Mouse (Mus musculus) CH12F3 (cell line): ENCODE data around the gene Mta2.

Experiments
- in situ Hi-C: fragments of 300-500 bp; cut with MboI; formaldehyde crosslinking; loops from 2 replicates; pipeline ENCODE4 v1.14.3; 2020; ENCODE audit warnings: low sequenced_read_pairs

Gene Mta2

GRCm38 (mm10) chr19:8991245-8991870, 49.7 kb downstream of the Mta2 start:
- in situ Hi-C loops = loop anchor here (10.0 kb wide), 1 partner anchor 83 kb away; no protein-coding TSS in a partner anchor

DNA sequence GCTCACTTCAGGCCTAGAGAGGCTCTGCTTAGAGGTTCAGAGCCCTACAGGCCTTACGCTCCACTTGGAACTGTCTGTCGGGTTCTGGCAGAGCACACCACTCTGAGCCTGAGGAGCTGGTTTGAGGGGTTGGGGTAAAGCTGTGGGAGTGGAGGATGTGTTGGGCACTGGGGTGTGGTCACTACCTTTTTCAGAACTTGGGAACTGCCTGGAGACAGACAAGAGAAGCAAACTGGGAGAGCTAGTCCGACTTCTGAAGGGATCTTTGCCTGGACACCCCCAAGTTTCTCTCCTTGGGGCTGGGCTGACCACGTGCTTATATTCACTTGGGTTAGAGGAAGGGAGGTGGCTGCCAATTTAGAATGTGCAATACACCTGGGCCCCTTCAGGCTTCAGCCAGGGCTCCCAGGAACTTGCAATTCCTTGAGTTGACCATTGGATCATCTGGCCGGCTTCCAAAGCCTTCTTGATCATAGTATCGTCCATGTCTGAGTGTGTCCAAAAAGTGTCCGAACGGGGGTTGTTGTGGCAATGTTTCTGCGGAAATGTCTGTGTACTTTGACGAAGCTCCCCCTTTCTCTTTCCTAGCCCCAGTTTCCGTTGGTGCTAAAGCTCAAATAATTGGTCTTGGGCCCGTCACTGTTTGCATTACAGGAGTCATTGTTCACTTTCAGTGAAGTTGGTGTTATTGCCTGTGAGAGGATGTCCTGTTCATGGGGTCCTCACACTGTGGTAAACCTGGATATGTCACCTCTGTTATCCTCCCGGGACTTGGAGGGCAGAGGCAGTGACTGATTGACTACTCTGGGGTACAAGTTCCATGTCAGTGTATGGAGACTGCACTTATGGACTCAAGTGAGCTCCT, 50.4 kb downstream of the Mta2 start:
- in situ Hi-C loops = loop anchor here (10.0 kb wide), 1 partner anchor 83 kb away; no protein-coding TSS in a partner anchor

- in situ Hi-C loops = loop anchor here (10.0 kb wide), 1 partner anchor 82 kb away; no protein-coding TSS in a partner anchor
Observed at GRCm38 (mm10) chr19:8992769-8993624, 51.3 kb downstream of the Mta2 start.

DNA sequence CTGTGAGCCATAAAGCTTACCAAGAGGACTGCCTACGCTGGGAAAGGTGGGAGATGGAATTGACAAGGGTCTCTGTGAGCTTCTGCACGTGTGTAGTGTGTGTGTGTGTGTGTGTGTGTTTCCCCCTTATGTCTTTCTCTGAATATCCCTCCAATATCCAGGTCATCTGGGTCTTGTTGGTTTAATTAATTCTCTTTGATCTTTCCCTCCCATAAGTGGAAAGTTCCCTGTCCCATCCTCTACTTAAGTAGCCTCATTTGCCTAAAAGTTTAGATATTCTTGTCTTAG, 51.9 kb downstream of the Mta2 start:
- in situ Hi-C loops = loop anchor here (10.0 kb wide), 1 partner anchor 81 kb away; no protein-coding TSS in a partner anchor

- in situ Hi-C loops = loop anchor here (10.0 kb wide), 1 partner anchor 80 kb away; no protein-coding TSS in a partner anchor
Observed at GRCm38 (mm10) chr19:8994813-8995607, 53.3 kb downstream of the Mta2 start.

- in situ Hi-C loops = loop anchor here (10.0 kb wide), 1 partner anchor 78 kb away; no protein-coding TSS in a partner anchor
Observed at GRCm38 (mm10) chr19:8996601-8997000, 54.9 kb downstream of the Mta2 start.

GRCm38 (mm10) chr19:8997546-8997945, 55.9 kb downstream of the Mta2 start:
- in situ Hi-C loops = loop anchor here (10.0 kb wide), 1 partner anchor 77 kb away; no protein-coding TSS in a partner anchor

- in situ Hi-C loops = loop anchor here (10.0 kb wide), 1 partner anchor 76 kb away; no protein-coding TSS in a partner anchor
Observed at GRCm38 (mm10) chr19:8998546-8998945, 56.9 kb downstream of the Mta2 start.

GRCm38 (mm10) chr19:8999223-8999622, 57.5 kb downstream of the Mta2 start:
- in situ Hi-C loops = loop anchor here (10.0 kb wide), 1 partner anchor 76 kb away; no protein-coding TSS in a partner anchor
